28 mouse cellular contexts compared by ENCODE assay signal in the genomic region with DNA sequence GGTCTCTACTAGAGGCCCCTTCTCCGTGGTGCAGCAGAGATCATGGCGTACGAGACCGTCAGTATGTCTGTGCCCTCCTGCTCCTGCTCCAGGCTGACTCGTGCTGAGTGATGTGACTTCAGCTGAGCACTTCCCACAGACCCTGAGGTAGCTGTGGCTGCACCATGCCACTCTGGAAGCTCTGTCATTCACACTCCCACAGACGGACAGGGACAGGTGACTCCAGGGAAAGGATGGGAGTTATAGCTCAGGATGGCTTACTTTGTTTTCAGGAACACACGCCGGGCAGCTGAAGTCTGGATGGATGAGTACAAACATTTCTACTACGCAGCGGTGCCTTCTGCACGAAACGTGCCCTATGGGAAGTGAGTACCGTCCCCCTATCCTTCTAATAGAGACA.
"Had no signal": no experiment of that assay in that cellular context is flagged by ENCODE, and none has a peak within 500 bp of the region (broad histone marks: within the 10 kb centered on the region; RNA-seq: fewer than 3 reads in every experiment).

No protein-coding gene starts in this region.

- H3K4me3 ChIP-seq: embryonic facial prominence, embryonic 10.5 days; embryonic facial prominence, embryonic 12.5 days; embryonic facial prominence, embryonic 13.5 days; embryonic facial prominence, embryonic 15.5 days; erythroblast, embryonic 14.5 days; forebrain, embryonic 10.5 days; forebrain, embryonic 12.5 days; forebrain, embryonic 13.5 days; forebrain, embryonic 15.5 days; heart, adult 2 months; heart, embryonic 10.5 days had no signal

- H3K27me3 ChIP-seq: embryonic facial prominence, embryonic 12.5 days; embryonic facial prominence, embryonic 13.5 days; embryonic facial prominence, embryonic 15.5 days; forebrain, embryonic 12.5 days; forebrain, embryonic 13.5 days; forebrain, embryonic 15.5 days had no signal

- H3K9me3 ChIP-seq: embryonic facial prominence, embryonic 10.5 days; embryonic facial prominence, embryonic 12.5 days; embryonic facial prominence, embryonic 13.5 days; embryonic facial prominence, embryonic 15.5 days; forebrain, embryonic 10.5 days; forebrain, embryonic 12.5 days; forebrain, embryonic 13.5 days; forebrain, embryonic 15.5 days; heart, embryonic 10.5 days had no signal

- H3K4me1 ChIP-seq: forebrain, embryonic 13.5 days; forebrain, embryonic 15.5 days had no signal

- ATAC-seq: forebrain, embryonic 13.5 days; forebrain, embryonic 14.5 days; forebrain, embryonic 15.5 days; forebrain, embryonic 16.5 days; forebrain, postnatal 0 days had no signal

- H3K4me2 ChIP-seq: embryonic facial prominence, embryonic 12.5 days; embryonic facial prominence, embryonic 13.5 days; embryonic facial prominence, embryonic 15.5 days; forebrain, embryonic 12.5 days; forebrain, embryonic 13.5 days; forebrain, embryonic 15.5 days had no signal

- H3K9ac ChIP-seq: embryonic facial prominence, embryonic 12.5 days; embryonic facial prominence, embryonic 13.5 days; embryonic facial prominence, embryonic 15.5 days; forebrain, embryonic 12.5 days; forebrain, embryonic 13.5 days; forebrain, embryonic 15.5 days; forebrain, postnatal 0 days had no signal

- H3K27ac ChIP-seq: embryonic facial prominence, embryonic 10.5 days; embryonic facial prominence, embryonic 12.5 days; embryonic facial prominence, embryonic 13.5 days; embryonic facial prominence, embryonic 15.5 days; forebrain, embryonic 10.5 days; forebrain, embryonic 12.5 days; forebrain, embryonic 13.5 days; forebrain, embryonic 15.5 days; heart, adult 2 months; heart, embryonic 10.5 days had no signal

- DNase-seq: cerebellum, adult 8-10 months; cerebellum, adult 9-10 months; cerebellum, adult 9-11 months; cerebellum, postnatal 10 days; cerebellum, postnatal 14 days; cerebellum, postnatal 25 days; cerebellum, postnatal 36 days; embryo, embryonic 11 days; forebrain, postnatal 0 days; gastrocnemius, postnatal 10 days; gastrocnemius, postnatal 14 days; gastrocnemius, postnatal 25 days; gastrocnemius, postnatal 36 days; heart, adult 11 months; heart, adult 18-20 months; heart, adult 2 months had no signal
